Mouse (Mus musculus) ES-Bruce4 (cell line): ENCODE measurements at regions not wholly inside any gene's neighbourhood (a gene's known extent, or its start where the extent isn't known, plus 50 kb on each side); places are given as distances from the start of the nearest gene placed in this dataset.

Experiments
- CTCF ChIP-seq: IDR thresholded peaks from one replicate; pipeline ENCODE4 v1.8.1; 2011; ENCODE audit warnings: low read depth, low read length
- EP300 ChIP-seq: IDR thresholded peaks from 2 replicates; pipeline ENCODE4 v1.6.1; 2011; ENCODE audit warnings: low read depth, low read length; ENCODE audit not compliant: insufficient read depth
- POLR2A ChIP-seq: IDR thresholded peaks from one replicate; pipeline ENCODE4 v1.8.1; 2011; ENCODE audit warnings: low read length; ENCODE audit not compliant: insufficient read depth

DNA sequence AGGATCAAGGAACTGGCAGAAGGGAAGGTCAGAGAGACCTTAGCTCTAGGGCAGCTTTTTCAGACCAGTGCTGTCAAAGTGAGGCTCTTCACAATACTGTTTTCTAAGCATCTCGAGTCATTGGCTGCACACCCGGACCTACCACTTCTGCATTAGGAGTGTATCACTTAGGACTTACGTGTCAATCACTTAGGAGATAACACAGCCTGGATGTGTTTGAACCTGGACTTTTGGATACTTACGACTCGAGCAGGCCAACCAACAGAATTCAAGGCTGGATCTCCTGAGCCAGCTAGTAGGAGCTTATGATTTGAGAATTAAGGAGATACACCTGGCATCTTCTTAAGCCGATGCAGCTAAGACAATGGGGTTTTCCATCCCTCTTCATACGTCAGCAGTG is 132.2 kb upstream of the Max start:
- TF ChIP-seq POLR2A (no peak), CTCF (no peak), EP300 (no peak)
